Mouse (Mus musculus): ENCODE results near the gene Stxbp5.

Gene Stxbp5

DNA sequence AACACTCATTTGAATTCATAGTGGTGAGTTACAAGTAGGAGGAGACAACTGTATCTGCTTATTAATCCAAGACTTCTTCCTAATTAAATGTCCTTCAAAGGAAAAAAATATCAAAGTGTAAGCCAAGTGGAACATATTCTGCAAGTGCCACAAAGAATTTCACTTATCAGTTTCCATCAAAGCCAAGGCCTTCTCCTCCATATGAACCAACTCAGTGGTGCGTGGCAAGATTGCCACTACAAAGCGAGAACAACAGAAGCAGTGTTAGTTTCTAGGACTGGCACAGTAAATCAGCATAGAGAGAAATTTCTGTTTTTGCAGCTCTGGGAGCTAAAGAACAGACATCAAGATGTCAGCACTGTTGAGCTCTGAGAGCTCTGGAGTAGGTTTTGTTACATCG lies 41.4 kb downstream of the Stxbp5 start:
- no peak for DNase-seq (ENCODE audit: low read depth, low spot score)

DNA sequence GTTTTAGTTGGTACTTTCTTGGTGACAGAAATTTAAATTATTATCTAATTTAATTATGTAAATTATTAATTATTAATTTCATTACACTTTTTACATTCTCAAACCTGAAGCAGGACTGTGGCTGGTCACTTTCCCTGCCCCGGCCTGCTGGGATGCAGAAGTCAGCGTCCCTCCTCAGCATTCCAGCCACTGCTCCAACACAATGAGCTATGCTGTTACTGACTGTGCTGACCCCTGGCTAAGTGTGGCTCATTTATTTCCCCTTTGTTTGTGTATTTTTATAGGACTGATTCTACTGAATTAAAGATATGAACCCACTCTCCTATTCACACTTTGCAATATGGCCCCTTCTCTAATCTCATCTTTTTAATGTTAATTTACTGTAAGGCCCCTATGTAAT lies 43.0 kb downstream of the Stxbp5 start:
- no peak for DNase-seq (ENCODE audit: low read depth, low spot score)

DNA sequence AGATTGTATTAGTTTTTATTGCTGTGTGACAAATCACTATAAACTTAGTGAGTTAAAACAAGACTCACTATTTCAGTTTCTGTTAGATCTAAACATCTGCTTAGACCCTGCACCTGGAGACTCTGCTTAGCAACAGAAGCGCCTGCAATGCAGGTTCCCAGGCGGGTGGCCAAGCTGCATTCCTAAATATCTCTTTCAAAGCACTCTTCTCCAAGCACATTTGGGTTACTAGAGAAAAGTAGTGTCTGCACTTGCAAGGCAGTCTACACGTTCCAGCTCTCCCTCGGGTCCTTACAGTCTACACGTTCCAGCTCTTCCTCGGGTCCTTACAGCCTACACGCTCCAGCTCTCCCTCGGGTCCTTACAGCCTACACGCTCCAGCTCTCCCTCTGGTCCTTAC lies 44.1 kb downstream of the Stxbp5 start:
- no peak for DNase-seq (ENCODE audit: low read depth, low spot score)

DNA sequence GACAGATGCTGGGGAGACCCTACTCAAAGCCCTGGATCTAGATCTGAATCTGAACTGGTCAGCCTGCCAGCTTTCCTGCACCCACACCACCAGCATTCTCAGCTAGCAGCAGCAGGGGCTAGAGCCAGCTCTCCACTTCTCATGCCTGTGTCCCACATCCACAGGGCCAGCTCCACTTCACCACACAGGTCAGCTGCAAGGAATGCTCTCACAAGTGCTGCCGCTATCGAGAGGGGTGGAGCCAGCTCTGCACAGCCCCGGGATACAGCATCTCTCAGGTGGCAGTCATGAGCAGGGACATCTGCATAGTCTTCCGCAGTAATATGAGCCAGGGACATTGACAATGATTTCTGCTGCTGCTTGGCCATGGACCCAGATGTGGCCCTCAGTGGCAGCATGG lies 54.5 kb downstream of the Stxbp5 start:
- DNase-seq (ENCODE audit: low read depth, low spot score) = no peak

DNA sequence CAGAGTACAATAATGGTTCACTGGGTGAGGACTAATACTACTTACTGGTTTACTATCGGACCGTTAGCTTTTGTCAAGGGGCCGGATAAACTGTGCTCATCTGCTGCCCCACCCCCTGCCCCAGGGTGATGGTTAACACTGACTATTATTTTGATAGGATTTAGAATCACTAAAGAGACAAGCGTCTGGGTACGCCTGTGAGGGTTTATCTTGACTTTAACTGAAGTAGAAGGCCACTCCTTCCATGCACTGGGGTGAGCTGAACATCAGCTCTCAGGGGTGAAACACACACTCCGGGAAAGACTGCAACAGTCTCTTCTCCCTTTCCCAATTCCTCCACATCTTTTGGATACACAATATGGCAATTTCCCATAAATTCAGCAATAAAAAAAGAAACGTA lies 61.5 kb downstream of the Stxbp5 start:
- no peak for DNase-seq (ENCODE audit: low read depth, low spot score)

DNA sequence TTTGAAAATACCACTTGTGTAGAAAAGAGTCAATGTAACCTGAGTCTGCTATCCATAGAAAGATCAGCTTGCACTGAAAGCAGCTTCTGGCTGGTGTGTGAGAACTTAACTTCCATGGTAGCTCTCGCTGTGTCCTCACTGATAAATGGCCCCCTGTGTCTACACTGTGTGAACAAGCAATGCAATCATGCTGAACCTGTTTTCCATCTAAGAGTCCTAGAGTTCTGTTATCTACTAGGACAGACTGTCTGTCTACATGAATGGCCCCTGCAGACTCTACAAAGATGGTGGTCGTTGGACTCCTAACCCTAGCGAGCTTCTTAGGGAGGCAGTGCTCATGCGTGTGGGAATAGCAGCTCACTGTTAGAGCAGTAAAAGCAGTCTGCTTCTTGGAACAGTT lies 65.9 kb downstream of the Stxbp5 start:
- DNase-seq (ENCODE audit: low read depth, low spot score) = no peak

DNA sequence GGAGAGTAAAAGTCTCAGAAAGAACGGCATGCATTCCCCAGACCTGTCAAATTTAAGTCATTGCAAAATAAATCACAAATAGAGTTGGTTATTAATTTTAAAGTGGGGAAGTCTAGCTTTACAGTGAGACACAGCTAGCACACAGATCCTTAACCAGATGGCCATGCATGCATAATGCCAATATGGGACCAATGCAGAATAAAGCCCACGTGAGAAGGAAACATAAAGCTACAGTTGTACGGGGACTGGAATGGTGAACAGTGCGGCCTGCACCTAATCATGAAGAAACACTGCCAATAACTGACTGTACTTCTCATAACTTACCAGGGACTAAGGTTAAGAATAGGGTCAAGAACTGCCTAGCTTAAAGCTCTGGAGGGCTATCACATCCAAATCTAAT lies 67.9 kb downstream of the Stxbp5 start:
- no peak for DNase-seq (ENCODE audit: low read depth, low spot score)

DNA sequence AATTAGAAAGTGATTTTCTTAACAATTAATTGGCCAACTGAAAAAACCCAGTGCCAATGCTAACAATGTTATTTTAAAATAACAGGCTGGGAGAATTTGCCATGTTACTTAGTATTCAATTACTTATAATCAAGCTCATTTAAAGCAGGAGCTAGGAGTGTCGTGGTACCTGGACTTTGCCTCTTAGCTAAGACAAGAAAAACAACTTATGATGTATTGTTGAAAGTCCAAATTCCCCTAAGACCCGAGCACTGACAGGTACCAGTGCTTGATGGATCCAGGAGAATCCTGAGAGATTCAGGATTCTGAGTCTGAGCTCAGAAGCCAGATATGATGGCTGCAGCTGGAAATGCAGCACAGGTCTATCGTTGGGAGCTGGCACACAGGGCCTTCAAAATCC lies 71.1 kb downstream of the Stxbp5 start:
- no peak for DNase-seq (ENCODE audit: low read depth, low spot score)

DNA sequence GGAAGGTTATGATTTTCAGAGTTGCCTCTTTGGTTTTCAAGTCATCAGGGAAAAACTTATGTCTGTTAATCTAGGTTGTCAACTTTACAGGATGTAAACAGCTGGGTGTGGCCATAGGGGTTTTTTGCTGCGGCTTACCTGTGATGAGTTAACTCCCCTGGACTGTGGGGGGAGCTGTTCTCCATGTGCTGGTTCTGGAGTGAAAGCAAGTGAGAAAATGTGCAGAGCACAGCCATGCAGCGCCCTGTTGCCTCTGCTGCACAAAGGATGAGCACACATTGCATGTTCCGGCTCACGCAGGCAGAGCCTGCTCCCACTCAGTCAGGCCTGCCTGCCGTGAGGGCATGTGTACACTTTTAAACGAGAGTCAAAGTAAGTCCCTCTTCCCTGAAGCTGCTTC lies 79.6 kb downstream of the Stxbp5 start:
- no peak for DNase-seq (ENCODE audit: low read depth, low spot score)

DNA sequence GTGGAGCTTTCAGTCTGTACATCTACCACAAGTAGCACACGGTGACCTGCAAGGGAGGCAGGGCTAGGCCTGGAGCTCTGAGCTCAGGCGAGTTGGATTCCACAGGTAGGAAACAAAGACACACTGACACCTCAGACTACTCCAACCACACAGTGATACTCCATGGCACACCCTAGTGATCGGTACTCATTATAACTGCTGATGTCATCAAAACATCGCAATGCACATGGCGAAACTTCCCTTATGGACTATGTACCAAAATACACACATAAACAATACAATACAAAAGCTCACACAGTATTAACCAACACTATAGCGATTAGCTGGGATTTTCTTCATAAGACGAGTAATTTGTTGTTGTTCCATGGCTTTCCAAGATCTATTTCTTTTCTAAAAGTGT lies 82.3 kb downstream of the Stxbp5 start:
- no peak for DNase-seq (ENCODE audit: low read depth, low spot score)

DNA sequence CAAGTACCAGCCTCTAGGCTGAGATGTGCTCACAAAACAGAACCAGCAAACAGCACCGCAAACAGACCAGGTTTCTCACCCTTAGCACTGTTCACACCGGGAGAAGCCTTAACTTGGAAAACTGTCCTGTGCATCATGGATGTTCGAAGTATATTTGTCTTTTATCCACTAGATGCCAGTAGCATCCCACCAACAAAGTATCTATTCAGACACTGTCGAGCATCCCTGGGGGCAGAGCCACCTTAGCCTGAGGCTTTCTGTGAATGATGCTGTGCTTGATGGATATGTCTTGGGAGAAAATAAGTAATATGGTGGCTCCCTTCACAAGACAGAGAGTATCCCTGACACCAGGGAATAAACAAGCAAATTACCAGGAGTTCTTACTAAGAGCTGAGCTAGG lies 87.0 kb downstream of the Stxbp5 start:
- no peak for DNase-seq (ENCODE audit: low read depth, low spot score)

DNA sequence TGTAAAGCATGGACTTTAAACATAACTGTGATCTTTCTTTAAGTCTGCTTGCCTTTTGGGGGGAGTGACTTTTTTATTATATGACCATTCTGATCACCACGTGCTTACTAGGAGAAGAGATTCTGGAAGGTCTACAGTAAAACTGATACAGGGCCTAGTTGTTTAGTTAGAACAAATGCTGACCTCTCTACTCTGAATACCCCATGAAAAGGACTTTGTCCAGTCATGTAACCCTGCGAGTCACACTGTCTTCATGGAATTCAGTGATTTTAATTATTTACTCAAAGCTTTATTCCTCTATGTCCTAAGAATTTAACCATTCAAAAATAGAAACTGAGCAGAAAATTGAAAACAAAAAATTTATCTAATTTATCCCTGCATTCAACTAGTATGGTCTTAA lies 93.3 kb downstream of the Stxbp5 start:
- DNase-seq (ENCODE audit: low read depth, low spot score) = no peak

DNA sequence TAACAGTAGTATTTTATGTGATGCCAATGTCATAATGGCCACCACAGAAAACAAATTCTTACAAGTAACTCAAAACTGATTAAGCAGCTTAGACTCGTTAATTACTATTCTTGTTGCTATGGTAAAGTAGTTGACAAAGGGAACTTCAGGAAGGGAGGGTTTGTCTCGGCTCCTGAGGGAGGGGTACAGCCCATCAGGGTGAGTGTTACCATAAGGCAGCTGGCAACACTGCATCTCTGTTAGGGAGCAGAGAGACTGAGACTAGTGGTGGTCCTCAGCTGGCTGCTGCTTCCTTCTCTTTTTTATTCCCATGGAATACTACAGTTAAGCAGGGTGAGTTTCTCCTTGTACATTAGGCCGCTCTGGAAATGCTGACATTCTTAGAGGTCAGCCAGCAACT lies 95.5 kb downstream of the Stxbp5 start:
- DNase-seq (ENCODE audit: low read depth, low spot score) = no peak

DNA sequence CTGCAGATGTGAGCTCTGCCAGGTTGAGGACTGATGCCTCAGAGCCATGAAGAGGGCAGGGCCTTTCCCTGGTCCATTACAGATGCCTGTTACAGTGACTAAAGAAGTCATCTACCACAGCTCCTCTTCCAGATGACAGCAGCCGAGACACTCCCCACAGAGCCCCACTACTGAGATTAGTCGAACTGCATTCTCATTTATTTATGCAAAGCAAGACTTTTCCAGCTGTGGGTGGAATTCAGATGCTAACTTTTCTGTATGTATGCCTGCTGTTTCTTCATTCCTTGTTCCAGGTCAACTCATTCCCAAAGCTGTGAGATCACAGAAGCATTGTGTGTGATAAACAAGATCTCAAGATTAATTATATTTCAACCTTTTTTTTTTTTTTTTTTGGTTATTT lies 97.8 kb downstream of the Stxbp5 start:
- DNase-seq (ENCODE audit: low read depth, low spot score) = no peak

DNA sequence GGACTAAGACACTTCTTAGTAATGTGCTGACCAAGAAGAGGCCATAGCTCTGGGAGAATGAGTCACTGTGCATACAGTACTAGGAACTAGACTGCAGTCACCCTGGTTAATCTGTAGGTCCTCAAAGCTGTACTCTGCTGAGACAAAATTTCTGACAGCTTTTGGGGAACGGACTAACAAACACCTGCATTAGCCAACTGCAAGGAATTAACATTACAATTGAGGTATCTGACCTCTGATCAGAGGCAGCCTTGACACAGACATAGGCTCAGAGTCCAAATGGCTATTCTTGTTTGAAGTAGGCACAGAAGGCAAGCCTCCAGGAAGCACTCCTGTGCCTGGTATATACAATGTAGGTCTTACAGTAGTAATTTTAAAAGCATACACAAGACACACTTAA lies 99.3 kb downstream of the Stxbp5 start:
- no peak for DNase-seq (ENCODE audit: low read depth, low spot score)

DNA sequence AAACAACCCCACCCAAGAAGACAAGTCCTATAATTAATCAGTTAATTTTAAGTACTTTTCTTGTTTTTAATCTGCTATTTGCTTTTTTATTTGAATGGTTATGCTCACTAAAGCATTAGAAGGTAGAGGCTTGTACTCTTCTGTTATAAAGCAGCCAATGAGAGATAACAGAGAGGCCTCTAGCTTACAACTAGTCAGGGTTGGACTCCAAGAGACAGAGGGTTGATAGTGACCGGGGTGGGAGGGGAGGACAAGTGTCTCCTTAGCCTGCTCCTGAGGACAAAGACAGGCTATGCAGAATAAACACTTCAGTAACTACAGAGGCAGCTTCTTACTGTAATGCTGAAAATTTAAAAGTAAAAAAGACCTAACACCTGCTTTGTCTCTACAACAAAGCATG lies 101.8 kb downstream of the Stxbp5 start:
- DNase-seq (ENCODE audit: low read depth, low spot score) = no peak

DNA sequence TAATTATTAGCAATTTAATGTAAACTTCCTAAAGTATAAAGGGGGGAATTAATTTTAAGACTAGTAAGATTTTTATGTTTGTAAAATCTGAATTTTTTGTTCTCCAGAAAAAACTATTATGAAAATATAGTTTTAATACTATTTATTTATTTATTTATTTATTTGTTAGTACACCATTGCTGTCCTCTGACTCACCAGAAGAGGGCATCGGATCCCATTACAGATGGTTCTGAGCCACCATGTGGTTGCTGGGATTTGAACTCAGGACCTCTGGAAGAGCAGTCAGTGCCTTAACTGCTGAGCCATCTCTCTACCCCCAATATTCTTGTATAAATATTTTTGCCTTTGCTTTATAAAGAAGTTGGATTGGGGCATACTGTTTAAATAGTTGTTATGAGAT lies 104.5 kb downstream of the Stxbp5 start:
- no peak for DNase-seq (ENCODE audit: low read depth, low spot score)

DNA sequence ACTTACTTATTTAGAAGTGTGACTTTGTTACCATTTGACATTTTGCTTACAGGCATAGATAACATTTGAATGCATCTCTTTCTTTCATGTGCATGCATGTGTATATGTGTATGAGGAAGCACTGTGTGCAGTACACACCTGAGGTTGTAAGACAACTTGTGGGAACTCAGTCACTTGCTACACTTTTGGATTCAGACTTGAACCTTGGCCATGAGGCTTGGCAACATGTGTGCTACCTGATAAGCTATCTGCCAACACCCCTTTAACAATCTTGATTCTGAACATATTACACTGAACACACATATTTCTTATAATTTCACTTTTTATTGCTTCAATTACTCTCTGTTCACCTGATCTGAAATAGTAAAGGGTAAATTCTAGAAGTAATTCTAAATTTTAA lies 106.5 kb downstream of the Stxbp5 start:
- DNase-seq (ENCODE audit: low read depth, low spot score) = no peak

DNA sequence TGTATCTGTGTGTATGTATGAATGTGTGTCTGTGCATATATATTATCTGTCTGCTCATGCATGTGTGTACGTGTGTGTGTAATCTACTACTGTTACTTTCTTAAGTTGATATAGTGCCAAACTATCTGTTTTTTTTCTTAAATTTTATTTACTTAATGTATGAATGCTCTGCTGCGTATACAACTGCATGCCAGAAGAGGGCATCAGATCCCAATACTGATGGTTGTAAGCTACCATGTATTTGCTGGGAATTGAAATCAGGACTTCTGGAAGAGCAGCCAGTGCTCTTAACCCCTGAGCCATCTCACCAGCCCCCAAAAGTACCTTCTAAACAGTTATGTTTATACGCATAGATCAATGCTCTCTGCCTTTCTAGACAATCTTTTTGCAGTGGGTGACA lies 109.9 kb downstream of the Stxbp5 start:
- no peak for DNase-seq (ENCODE audit: low read depth, low spot score)

DNA sequence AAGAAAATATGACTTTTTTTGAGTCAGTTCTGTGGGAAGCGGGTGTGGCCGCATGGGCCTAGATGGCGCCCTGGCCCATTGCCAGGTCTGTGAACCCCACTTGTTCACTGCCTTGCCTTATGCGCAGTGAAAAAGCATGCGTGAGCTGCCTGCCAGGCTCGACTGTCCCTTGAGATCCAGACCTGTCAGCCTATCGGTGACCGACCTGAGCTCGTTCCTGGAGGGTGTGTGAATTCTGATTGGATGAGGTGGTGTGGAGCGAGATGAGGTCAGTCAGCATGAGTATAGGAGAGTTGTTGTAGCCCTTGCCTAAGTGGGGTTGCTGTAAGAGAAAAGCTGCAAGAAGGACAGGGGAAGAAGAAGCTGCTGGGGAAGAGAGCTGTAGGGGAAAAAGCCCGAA lies 114.4 kb downstream of the Stxbp5 start:
- no peak for DNase-seq (ENCODE audit: low read depth, low spot score)

DNA sequence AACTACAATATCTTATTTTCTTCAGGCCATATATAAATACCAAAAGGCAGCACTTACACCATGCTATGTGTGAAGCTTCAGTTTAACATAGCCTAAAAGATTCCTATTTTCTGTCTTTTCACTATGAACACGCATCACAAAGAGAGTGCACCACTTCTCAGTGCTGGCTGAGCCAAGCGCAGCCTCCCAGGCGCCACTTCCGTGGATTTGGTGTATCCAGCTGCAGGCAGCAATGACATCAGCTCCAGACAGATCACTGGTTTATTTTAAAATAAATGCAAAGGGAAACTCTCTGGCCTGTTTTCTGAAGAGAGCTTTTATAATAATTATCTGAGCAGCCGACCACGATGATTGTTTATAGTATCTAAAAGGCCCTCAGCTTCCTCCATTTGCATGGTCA lies 115.2 kb downstream of the Stxbp5 start:
- DNase-seq (ENCODE audit: low read depth, low spot score) = no peak

DNA sequence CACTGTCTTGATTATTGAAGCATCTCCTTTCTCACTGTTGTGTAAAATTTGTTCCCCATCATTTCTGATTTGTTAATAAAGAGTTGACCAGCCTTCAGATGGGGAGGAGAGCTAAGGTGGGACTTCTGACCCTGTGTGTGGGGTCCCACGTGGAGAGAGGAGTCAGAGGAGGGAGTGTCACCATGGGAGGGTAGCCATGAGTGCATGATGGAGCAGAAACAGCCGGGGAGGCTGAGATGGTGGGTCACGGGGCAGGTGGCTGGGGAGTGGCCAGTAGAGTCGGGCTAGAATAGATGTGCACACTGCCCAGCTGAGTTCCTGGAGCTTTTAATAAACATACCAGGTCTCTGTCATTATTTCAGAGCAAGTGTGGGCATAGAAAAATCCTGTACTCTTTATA lies 121.0 kb downstream of the Stxbp5 start:
- DNase-seq (ENCODE audit: low read depth, low spot score) = no peak

DNA sequence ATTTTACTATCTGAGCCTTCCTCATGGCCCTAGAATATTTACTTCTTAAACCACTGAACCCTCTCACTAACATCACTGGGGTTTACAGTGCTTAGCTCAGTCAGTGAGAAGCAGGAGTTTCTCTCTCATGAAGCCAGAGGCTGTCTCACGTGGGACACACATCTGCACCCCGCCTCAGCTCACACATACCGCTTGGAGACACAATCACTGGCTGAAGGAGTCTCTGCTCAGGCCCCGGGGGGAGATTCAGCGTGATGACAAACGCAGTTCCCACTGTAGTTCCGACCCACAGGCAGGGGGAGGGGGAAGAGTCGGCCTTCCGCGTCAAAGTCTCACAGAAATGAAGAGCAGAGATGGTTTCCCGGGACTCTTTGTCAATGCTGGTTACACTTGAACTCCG lies 130.6 kb downstream of the Stxbp5 start:
- no peak for DNase-seq (ENCODE audit: low read depth, low spot score)

DNA sequence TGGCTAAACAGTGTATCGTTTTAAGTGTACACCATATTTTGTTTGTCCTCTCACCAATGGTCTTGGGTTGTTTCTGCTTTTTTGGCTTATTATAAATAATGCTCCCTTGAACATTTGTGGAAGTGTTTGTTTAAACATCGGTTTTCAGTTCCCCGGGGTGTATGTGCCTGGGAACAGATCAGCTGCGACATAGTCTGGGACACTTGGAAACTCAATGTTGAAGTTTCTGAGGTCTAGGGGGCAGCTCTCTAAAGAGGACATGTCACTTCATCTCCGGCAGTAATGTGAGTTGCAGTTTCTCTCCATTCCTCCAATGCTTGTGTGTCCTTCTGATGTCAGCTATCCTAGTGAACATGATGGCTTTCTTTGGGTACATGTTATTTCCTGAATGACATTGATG lies 137.0 kb downstream of the Stxbp5 start:
- DNase-seq (ENCODE audit: low read depth, low spot score) = no peak

DNA sequence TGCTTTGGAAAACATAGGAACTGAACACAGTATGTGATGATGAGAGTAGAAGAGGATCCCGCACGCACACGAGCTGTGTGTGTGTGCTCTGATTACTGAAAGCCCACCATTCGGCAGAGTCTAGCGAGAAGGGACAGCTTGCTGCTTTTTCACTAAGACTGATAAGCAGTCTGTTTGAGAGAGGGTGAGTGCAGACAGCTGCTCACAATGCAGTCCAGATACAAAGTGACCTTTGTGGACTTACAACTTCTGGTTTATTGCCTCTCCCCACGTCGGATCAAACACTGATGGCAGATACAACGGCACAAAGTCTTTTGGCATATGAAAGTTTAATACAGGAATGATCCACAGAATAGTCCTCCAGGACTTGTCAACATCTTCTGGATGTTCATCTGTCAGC lies 140.6 kb downstream of the Stxbp5 start:
- DNase-seq (ENCODE audit: low read depth, low spot score) = no peak

Measured in forelimb bud, embryonic 11.5 days (tissue).